Mouse (Mus musculus) embryonic facial prominence, embryonic 10.5 days (tissue): Measurements from ENCODE around the gene Kansl1l. TPM values are rescaled to one million over a fixed set of nuclear protein-coding genes. Genes with fewer than 3 reads are reported as not detected.

Experiments
- DNase-seq: peaks from one replicate; pipeline ENCODE4 v3.0.0-alpha.2; 2017; ENCODE audit warnings: low spot score
- H3K27ac ChIP-seq: fragments of 300-500 bp; sonication (generic); replicated peaks from 2 replicates; pipeline ENCODE4 v1.5.1; 2016; ENCODE audit warnings: mild to moderate bottlenecking
- H3K27me3 ChIP-seq: fragments of 300-500 bp; sonication (generic); replicated peaks from 2 replicates; pipeline ENCODE4 v1.6.1; 2016; ENCODE audit warnings: low read depth, mild to moderate bottlenecking; ENCODE audit not compliant: poor library complexity, severe bottlenecking
- H3K36me3 ChIP-seq: fragments of 300-500 bp; sonication (generic); replicated peaks from 2 replicates; pipeline ENCODE4 v1.6.1; 2016; ENCODE audit warnings: mild to moderate bottlenecking, moderate library complexity
- H3K4me1 ChIP-seq: fragments of 300-500 bp; sonication (generic); 2 replicates; pipeline ENCODE4 v1.6.1; 2016
- H3K4me3 ChIP-seq: fragments of 300-500 bp; sonication (generic); 2 replicates; pipeline ENCODE4 v1.5.1; 2016; ENCODE audit warnings: mild to moderate bottlenecking, moderate library complexity
- H3K9me3 ChIP-seq: fragments of 300-500 bp; sonication (generic); 2 replicates; pipeline ENCODE4 v1.6.1; 2016; ENCODE audit warnings: mild to moderate bottlenecking
- WGBS: fragments of 180-500 bp; shearing (Covaris S2); methylation state at CpG from one replicate; pipeline ENCODE4 v1.1.7; 2016; 5-methylcytosine and 5-hydroxymethylcytosine counted together
- polyA plus RNA-seq: library from polyadenylated mRNA; unstranded; fragments of >200 nt; fragmentation: Nextera tagmentation; extraction: Ambion mirVana; gene quantifications from 2 replicates; pipeline ENCODE4 v1.2.1, GENCODE M21; 2016

The Kansl1l gene
- polyA plus RNA-seq, result 9.3 and 10.6 TPM in 2 replicates

- peaks cover 26% of the 10 kb centered on the region for H3K27me3 ChIP-seq
- peak within 1 kb of the TSS; percentile 99 for H3K27ac ChIP-seq
- no peaks in the 10 kb centered on the region for H3K9me3 ChIP-seq
- WGBS, result under 1% methylated on average over 53 of the region's 56 CpGs
- no peaks in the 10 kb centered on the region for H3K36me3 ChIP-seq
- H3K4me1 ChIP-seq, result peaks cover 12% of the 10 kb centered on the region
- peak; percentile 96 for DNase-seq
- H3K4me3 ChIP-seq, result peak within 1 kb of the TSS; percentile 87
Observed at GRCm38 (mm10) chr1:66817453-66817839, at the start of gene Kansl1l. Gene Kansl1l (minus strand): TSS chr1:66817562.

- H3K4me3 ChIP-seq, result no peak overlapping the region
- H3K27ac ChIP-seq, result no peak overlapping the region
- peaks cover 16% of the 10 kb centered on the region; the same call in 1 of the 2 replicates for H3K4me1 ChIP-seq
- no peak for DNase-seq
- no peaks in the 10 kb centered on the region for H3K9me3 ChIP-seq
- H3K27me3 ChIP-seq, result 0 out of 2 replicates have a peak, but pooled peaks cover 11% of the 10 kb centered on the region
- WGBS, result 88% methylated on average over 4 of the region's 4 CpGs
- H3K36me3 ChIP-seq, result no peaks in the 10 kb centered on the region
Observed at GRCm38 (mm10) chr1:66865633-66866032, 48.3 kb upstream of the Kansl1l start.

GRCm38 (mm10) chr1:66863741-66864495, 46.6 kb upstream of the Kansl1l start:
- H3K36me3 ChIP-seq, result peaks cover 5% of the 10 kb centered on the region; the same call in 1 of the 2 replicates
- 15% methylated on average over 9 of the region's 9 CpGs for WGBS
- DNase-seq, result no peak
- H3K9me3 ChIP-seq, result no peaks in the 10 kb centered on the region
- H3K4me1 ChIP-seq, result peaks cover 16% of the 10 kb centered on the region; the same call in 1 of the 2 replicates
- H3K27ac ChIP-seq, result no peak overlapping the region
- peak overlapping the region; percentile 89 for H3K4me3 ChIP-seq
- H3K27me3 ChIP-seq, result 0 out of 2 replicates have a peak, but pooled peaks cover 11% of the 10 kb centered on the region

- Histone ChIP-seq H3K27me3 (0 out of 2 replicates have a peak, but pooled peaks cover 11% of the 10 kb centered on the region), H3K4me3 (peak within 1 kb of the TSS; percentile 89), H3K27ac (peak within 1 kb of the TSS; percentile 90), H3K9me3 (no peaks in the 10 kb centered on the region), H3K36me3 (peaks cover 6% of the 10 kb centered on the region; the same call in 1 of the 2 replicates), H3K4me1 (peaks cover 16% of the 10 kb centered on the region; the same call in 1 of the 2 replicates)
- DNase-seq, result peak; percentile 81
- WGBS, result under 1% methylated on average over 85 of the region's 85 CpGs
Observed at GRCm38 (mm10) chr1:66862712-66863511, 45.5 kb upstream of the Kansl1l start, which contains the start of gene Acadl. Gene Acadl (minus strand): TSS chr1:66863277.

- peak overlapping the region; percentile 89 for H3K4me3 ChIP-seq
- H3K27ac ChIP-seq, result peak overlapping the region; percentile 90; the same call in 1 of the 2 replicates
- no peak for DNase-seq
- 29% methylated on average over 14 of the region's 14 CpGs for WGBS
- H3K9me3 ChIP-seq, result no peaks in the 10 kb centered on the region
- peaks cover 13% of the 10 kb centered on the region for H3K36me3 ChIP-seq
- 0 out of 2 replicates have a peak, but pooled peaks cover 11% of the 10 kb centered on the region for H3K27me3 ChIP-seq
- H3K4me1 ChIP-seq, result peaks cover 16% of the 10 kb centered on the region; the same call in 1 of the 2 replicates
Observed at GRCm38 (mm10) chr1:66861764-66862672, 44.7 kb upstream of the Kansl1l start.

GRCm38 (mm10) chr1:66847506-66847905, 30.1 kb upstream of the Kansl1l start:
- Histone ChIP-seq H3K36me3 (peaks cover 57% of the 10 kb centered on the region), H3K27me3 (no peaks in the 10 kb centered on the region), H3K27ac (no peak overlapping the region), H3K4me1 (no peaks in the 10 kb centered on the region), H3K4me3 (no peak overlapping the region), H3K9me3 (peaks cover 8% of the 10 kb centered on the region; the same call in 1 of the 2 replicates)
- 89% methylated on average over 4 of the region's 4 CpGs for WGBS
- no peak for DNase-seq

- Histone ChIP-seq H3K4me3 (no peak overlapping the region), H3K36me3 (peaks cover 65% of the 10 kb centered on the region), H3K27ac (no peak overlapping the region), H3K27me3 (no peaks in the 10 kb centered on the region), H3K4me1 (no peaks in the 10 kb centered on the region), H3K9me3 (peaks cover 8% of the 10 kb centered on the region; the same call in 1 of the 2 replicates)
- no peak for DNase-seq
- WGBS, result 92% methylated on average over 5 of the region's 5 CpGs
Observed at GRCm38 (mm10) chr1:66845690-66846318, 28.4 kb upstream of the Kansl1l start.

GRCm38 (mm10) chr1:66841938-66842337, 24.6 kb upstream of the Kansl1l start:
- no peaks in the 10 kb centered on the region for H3K9me3 ChIP-seq
- H3K27ac ChIP-seq, result no peak overlapping the region
- no peaks in the 10 kb centered on the region for H3K4me1 ChIP-seq
- no peaks in the 10 kb centered on the region for H3K27me3 ChIP-seq
- H3K36me3 ChIP-seq, result peaks cover 40% of the 10 kb centered on the region
- DNase-seq, result no peak
- H3K4me3 ChIP-seq, result no peak overlapping the region
- 82% methylated on average over 10 of the region's 10 CpGs for WGBS

GRCm38 (mm10) chr1:66841510-66841909, 24.1 kb upstream of the Kansl1l start:
- 80% methylated on average over 6 of the region's 6 CpGs for WGBS
- H3K4me3 ChIP-seq, result no peak overlapping the region
- no peaks in the 10 kb centered on the region for H3K4me1 ChIP-seq
- no peaks in the 10 kb centered on the region for H3K27me3 ChIP-seq
- H3K36me3 ChIP-seq, result peaks cover 38% of the 10 kb centered on the region
- no peak overlapping the region for H3K27ac ChIP-seq
- no peak for DNase-seq
- H3K9me3 ChIP-seq, result no peaks in the 10 kb centered on the region

- WGBS, result 85% methylated on average over 7 of the region's 7 CpGs
- no peaks in the 10 kb centered on the region for H3K27me3 ChIP-seq
- H3K4me3 ChIP-seq, result no peak overlapping the region
- H3K9me3 ChIP-seq, result no peaks in the 10 kb centered on the region
- H3K27ac ChIP-seq, result no peak overlapping the region
- peaks cover 27% of the 10 kb centered on the region for H3K36me3 ChIP-seq
- no peak for DNase-seq
- no peaks in the 10 kb centered on the region for H3K4me1 ChIP-seq
Observed at GRCm38 (mm10) chr1:66839755-66840438, 22.5 kb upstream of the Kansl1l start.

- no peaks in the 10 kb centered on the region for H3K4me1 ChIP-seq
- H3K4me3 ChIP-seq, result no peak overlapping the region
- DNase-seq, result no peak
- H3K36me3 ChIP-seq, result peaks cover 29% of the 10 kb centered on the region
- no peaks in the 10 kb centered on the region for H3K27me3 ChIP-seq
- H3K9me3 ChIP-seq, result no peaks in the 10 kb centered on the region
- whole genome bisulfite sequencing, result 88% methylated on average over 1 of the region's 1 CpGs
- H3K27ac ChIP-seq, result no peak overlapping the region
Observed at GRCm38 (mm10) chr1:66839135-66839534, 21.8 kb upstream of the Kansl1l start.
